Mouse (Mus musculus): ENCODE results near the gene Glyr1. TPM values are rescaled to one million over a fixed set of nuclear protein-coding genes. Genes with fewer than 3 reads are reported as not detected.

Gene Glyr1
- total RNA-seq, 2 experiments from 2014 or later = 110 to 111 TPM

- DNase-seq (ENCODE audit: low spot score in 2 of 2) = no peak
Measured at GRCm38 (mm10) chr16:5012036-5013005, 37.3 kb downstream of the Glyr1 start.

- no peak for DNase-seq (ENCODE audit: low spot score in 2 of 2)
Measured at GRCm38 (mm10) chr16:5011285-5011684, 38.4 kb downstream of the Glyr1 start.

- no peak for DNase-seq (ENCODE audit: low spot score in 2 of 2)
Measured at GRCm38 (mm10) chr16:5010371-5010935, 39.2 kb downstream of the Glyr1 start.

DNA sequence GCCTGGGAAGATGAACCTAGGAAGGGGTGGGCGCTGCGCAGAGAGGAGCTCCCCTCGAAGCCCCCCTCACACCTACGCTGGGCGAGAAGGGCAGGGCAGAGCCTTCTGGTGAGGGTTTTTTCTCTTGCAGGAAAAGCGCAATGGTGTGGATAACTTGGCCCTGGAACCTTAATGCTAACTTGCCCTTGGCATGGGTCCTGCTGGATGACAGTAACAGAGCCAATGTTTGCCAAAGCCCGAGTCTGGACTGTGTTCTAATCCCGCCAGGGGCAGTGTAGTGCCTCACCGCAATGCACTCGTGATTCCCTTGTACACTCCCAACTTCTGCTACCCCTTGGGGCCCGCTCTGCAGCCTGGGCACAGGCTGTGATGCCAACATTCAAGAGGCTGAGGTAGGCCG lies 41.6 kb downstream of the Glyr1 start:
- no peak for DNase-seq (ENCODE audit: low spot score in 2 of 2)

GRCm38 (mm10) chr16:5007492-5007891 lies 42.2 kb downstream of the Glyr1 start:
- DNase-seq (ENCODE audit: low spot score in 2 of 2) = no peak

DNA sequence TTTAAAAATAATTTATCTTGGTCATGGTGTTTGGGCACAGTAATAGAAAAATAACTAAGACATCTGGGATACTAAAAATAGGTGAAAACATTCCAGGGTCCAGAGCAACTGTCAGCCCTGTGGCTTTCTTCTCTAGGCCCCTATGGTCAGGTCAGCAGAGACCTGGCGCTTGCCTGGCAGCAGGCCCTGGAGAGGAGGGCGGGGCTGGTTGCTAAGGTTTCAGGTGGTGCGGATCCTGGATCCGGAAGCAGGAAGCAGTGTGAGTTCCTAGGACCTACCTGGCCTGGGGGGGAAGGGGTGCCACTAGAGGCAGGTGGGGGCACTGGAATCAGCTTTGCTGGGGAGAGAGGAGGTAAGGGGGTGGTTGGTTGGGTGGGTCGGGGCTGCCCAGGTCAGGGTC lies 42.6 kb downstream of the Glyr1 start, which contains the start of gene Smim22:
Smim22 (plus strand) TSS at position 222 of the 400 bp plus-strand sequence.
- DNase-seq (ENCODE audit: low spot score in 2 of 2) = no peak

DNA sequence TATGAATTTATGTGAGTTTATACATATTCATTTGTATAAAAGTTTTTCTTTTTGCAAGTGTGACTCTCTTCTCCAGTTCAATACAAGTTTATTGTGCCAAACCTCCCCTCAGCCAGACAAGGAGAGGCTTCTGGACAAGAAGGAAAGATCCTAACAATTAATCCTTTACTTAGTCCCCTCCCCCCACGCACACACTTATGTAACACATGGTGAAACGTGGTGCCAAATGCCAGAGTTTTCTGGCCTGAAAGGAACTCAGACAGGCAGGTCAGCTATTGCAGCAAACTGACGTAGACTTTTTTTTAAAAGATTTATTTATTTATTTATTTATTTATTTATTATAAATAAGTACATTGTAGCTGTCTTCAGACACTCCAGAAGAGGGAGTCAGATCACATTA lies 49.1 kb downstream of the Glyr1 start:
- no peak for DNase-seq (ENCODE audit: low spot score in 2 of 2)

- DNase-seq (ENCODE audit: low spot score in 2 of 2) = no peak
Measured at GRCm38 (mm10) chr16:4998984-4999383, 50.7 kb downstream of the Glyr1 start.

DNA sequence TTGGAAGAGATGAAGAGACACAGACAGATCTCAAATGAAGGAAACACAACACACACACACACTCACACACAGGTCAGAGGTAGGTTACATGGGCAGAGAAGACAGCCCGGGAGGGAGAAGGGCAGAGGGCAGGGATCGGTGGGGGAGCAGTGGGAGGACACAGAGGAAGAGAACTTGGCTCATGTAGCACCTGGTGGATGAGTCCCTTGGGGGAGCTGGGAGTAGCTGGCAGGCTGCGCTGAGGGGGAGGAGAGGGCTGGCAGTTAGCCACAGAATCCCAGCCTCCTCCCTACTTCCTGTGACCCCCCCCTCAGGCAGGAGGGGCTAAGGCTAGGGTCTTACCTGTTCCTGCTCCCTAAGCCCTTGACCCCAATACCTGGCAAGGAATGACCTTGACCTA lies 52.1 kb downstream of the Glyr1 start, which contains the start of gene Sept12:
Sept12 (minus strand) TSS at position 300 of the 400 bp plus-strand sequence.
- no peak for DNase-seq (ENCODE audit: low spot score in 2 of 2)

GRCm38 (mm10) chr16:4993276-4993675 lies 56.4 kb downstream of the Glyr1 start:
- no peak for DNase-seq (ENCODE audit: low spot score in 2 of 2)

DNA sequence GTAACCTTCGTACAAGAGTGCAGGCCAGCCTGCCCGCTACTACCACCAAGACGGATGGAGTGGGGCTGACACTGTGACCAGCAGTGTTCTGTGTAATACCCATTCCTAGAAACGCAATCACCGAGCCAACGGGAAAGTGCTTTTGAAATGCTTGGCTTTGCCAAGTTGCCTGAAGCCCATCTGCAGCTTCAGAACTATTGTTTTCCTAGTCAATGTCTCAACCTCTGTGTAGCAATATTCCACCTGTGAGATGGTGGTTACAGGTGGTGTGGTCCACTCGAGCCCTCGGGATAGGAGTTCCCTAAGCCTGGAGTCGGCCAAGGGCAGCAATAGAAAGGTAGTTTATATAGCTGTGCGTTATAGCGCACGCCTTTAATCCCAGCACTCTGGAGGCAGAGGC lies 64.9 kb downstream of the Glyr1 start:
- no peak for DNase-seq (ENCODE audit: low spot score in 2 of 2)

- no peak for DNase-seq (ENCODE audit: low spot score in 2 of 2)
Measured at GRCm38 (mm10) chr16:4979755-4980380, 69.8 kb downstream of the Glyr1 start.

- no peak for DNase-seq (ENCODE audit: low spot score in 2 of 2)
Measured at GRCm38 (mm10) chr16:4978275-4979051, 71.2 kb downstream of the Glyr1 start.

- no peak for DNase-seq (ENCODE audit: low spot score in 2 of 2)
Measured at GRCm38 (mm10) chr16:4976180-4976579, 73.5 kb downstream of the Glyr1 start.

DNA sequence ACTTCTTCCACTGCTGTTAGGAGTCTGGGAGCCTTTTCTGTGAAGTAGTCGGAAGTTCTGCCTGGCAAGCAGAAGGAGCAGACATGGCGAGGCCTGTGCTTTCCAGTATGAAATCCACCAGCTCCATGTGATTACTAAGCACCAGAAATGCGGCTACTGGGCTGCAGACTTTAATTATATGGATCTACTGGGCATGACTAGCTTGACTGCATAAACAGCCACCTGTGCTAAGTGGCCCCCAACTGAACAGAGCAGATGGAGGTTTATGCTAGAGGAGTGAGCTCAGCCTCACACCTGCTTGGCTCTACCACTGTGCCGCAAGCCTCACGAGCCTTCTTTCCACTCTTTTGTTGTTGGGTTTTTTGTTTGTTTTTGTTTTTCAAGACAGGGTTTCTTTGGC lies 75.1 kb downstream of the Glyr1 start:
- DNase-seq (ENCODE audit: low spot score in 2 of 2) = no peak

- no peak for DNase-seq (ENCODE audit: low spot score in 2 of 2)
Measured at GRCm38 (mm10) chr16:4971626-4972025, 78.0 kb downstream of the Glyr1 start.

DNA sequence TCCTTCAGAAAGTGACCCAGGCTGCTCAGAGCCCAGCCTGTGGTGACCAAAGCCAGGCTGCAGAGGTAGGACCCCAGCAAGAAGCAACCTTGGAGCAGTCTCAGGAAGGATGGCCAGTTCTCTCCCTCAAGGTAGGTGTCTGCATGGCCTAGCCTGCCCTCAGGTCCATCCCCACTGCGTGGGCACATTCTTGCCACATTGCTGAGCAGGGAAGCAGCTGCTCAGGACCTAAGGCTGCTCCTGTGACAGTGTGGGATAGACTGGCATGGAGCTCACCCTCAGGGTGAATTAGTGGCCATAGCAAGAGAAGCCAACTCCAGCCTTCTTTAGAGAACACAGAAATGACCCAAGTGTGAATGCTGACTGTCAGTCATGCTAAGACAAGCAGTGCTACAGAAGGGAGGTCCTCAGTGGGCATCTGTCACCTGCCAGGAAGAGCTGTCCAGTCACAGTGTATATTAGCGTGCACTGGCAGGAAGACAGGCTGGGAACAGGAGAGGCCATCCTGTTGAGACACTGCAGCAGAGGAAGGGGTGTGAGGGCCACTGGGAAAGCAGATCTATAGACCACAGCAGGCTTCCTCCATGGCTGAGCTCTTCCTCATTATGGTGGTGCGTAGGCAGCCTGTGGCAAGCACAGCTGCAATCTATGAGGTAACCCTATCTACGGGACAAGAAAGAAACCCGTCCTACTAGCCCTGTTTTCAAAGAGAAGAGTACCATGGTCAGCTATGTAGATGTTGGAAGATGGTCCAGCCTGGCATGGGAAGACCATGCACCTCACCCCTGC lies 80.4 kb downstream of the Glyr1 start:
- no peak for DNase-seq (ENCODE audit: low spot score in 2 of 2)

DNA sequence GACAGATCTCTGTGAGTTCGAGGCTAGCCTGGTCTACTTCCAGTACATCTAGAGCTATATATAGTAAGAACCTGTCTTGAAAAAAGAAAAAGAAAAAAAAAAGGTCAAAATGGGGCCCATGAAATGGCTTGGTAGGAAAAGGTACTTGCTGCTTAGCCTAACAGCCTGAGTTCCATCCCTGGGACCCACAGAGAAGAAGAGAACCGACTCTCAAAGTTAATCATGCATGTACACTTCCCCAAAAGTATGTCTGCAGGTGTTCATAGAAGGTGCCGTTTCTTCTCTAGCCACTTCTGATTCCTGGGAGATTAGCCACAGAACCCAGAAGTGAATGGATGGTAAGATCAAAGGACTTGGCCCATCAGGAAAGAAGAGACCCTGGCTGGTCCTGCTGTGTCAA lies 81.2 kb downstream of the Glyr1 start:
- DNase-seq (ENCODE audit: low spot score in 2 of 2) = no peak

- no peak for DNase-seq (ENCODE audit: low spot score in 2 of 2)
Measured at GRCm38 (mm10) chr16:4965392-4966129, 84.1 kb downstream of the Glyr1 start.
